Mouse (Mus musculus) neural tube, embryonic 12.5 days (tissue): ENCODE measurements around the gene Relb. TPM values are rescaled to one million over a fixed set of nuclear protein-coding genes. Genes with fewer than 3 reads are reported as not detected.

Experiments used
- ATAC-seq: fragments of 200-750 bp; cut with Nextera tagmentation; 2 replicates; pipeline ENCODE4 v1.8.0; 2017; ENCODE audit warnings: low read depth, mild to moderate bottlenecking, moderate TSS enrichment, moderate library complexity; ENCODE audit not compliant: low FRiP score
- H3K27ac ChIP-seq: fragments of 300-500 bp; sonication (generic); 2 replicates; pipeline ENCODE4 v1.5.1; 2016
- H3K27me3 ChIP-seq: fragments of 300-500 bp; sonication (generic); replicated peaks from 2 replicates; pipeline ENCODE4 v1.6.1; 2016; ENCODE audit warnings: mild to moderate bottlenecking
- H3K36me3 ChIP-seq: fragments of 300-500 bp; sonication (generic); 2 replicates; pipeline ENCODE4 v1.6.1; 2016; ENCODE audit warnings: mild to moderate bottlenecking
- H3K4me1 ChIP-seq: fragments of 300-500 bp; sonication (generic); 2 replicates; pipeline ENCODE4 v1.6.1; 2016
- H3K4me2 ChIP-seq: fragments of 300-500 bp; sonication (generic); replicated peaks from 2 replicates; pipeline ENCODE4 v1.6.1; 2016; ENCODE audit warnings: mild to moderate bottlenecking
- H3K4me3 ChIP-seq: fragments of 300-500 bp; sonication (generic); 2 replicates; pipeline ENCODE4 v1.5.1; 2016
- H3K9ac ChIP-seq: fragments of 300-500 bp; sonication (generic); 2 replicates; pipeline ENCODE4 v1.6.1; 2016; ENCODE audit warnings: mild to moderate bottlenecking
- H3K9me3 ChIP-seq: fragments of 300-500 bp; sonication (generic); 2 replicates; pipeline ENCODE4 v1.6.1; 2016; ENCODE audit warnings: mild to moderate bottlenecking
- WGBS: fragments of 180-500 bp; shearing (Covaris S2); methylation state at CpG from one replicate; pipeline ENCODE4 v1.1.7; 2016; 5-methylcytosine and 5-hydroxymethylcytosine counted together
- polyA plus RNA-seq: library from polyadenylated mRNA; unstranded; fragments of >200 nt; fragmentation: Nextera tagmentation; extraction: Ambion mirVana; gene quantifications from 2 replicates; pipeline ENCODE4 v1.2.1, GENCODE M21; 2016

The Relb gene
- polyA plus RNA-seq, 1 experiment from 2014 or later = 5.8 TPM

DNA sequence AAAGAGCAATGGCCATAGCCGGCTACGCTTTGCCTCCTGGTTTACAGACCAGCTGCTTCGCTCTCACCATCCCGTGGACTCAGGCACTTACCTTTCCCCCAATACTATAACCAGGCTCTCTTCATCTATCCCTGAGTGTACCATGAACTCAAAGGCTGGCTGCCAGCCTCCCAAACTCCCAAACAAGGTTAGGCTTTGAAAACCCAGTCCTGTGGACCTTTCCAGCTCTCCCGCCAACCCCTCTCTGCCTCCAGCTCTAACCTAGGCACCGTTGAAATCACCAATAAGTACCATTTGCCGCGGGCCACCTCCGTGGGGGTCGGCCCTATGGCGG, 67.8 kb downstream of the Relb start:
- peak overlapping the region; percentile 80 for H3K4me3 ChIP-seq
- WGBS = 2% methylated on average over 11 of the region's 11 CpGs
- H3K9ac ChIP-seq = peak overlapping the region; percentile 92
- no peak for ATAC-seq
- peak overlapping the region; percentile 63; the same call in 1 of the 2 replicates for H3K27ac ChIP-seq
- peaks cover 35% of the 10 kb centered on the region for H3K36me3 ChIP-seq
- peaks cover 40% of the 10 kb centered on the region for H3K4me1 ChIP-seq
- H3K27me3 ChIP-seq = no peaks in the 10 kb centered on the region
- H3K9me3 ChIP-seq = peaks cover 4% of the 10 kb centered on the region; the same call in 1 of the 2 replicates
- H3K4me2 ChIP-seq = peak overlapping the region; percentile 99

DNA sequence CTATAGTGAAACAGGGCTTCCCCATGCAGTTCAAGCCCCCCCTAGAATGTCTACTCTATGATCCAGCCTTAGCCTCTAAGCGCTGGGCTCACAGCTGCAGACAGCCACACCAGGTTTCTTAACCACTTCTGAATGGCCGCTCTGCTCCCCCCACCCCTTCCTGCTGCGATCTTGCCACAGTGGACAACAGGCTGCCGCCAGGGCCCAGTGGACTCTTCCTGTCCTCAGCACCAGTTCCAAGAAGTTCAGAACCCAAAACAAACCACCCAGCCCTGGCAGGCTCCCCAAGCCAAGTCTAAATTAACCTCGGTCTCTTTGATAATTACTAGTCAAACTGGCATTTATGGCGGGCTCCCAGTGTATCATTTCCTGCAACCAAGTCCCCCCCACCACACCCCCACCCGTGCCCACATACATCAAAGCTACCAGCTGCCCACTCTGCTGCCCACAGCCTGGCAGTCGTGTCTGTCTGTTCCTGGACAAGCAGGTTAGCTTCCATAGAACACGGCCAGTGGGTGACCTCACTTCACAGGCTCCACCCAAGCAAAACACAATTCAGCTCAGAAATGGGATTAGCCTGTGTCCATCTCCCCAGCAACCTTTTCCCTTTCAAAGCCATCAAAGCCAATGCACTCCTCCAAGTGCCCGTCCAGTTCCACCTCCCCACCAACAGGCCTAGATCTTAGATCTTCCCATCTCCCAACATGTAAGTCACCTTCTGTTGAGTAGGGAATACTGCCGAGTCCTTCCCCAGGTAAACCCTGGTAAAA, 68.6 kb downstream of the Relb start:
- 27% methylated on average over 11 of the region's 11 CpGs for WGBS
- H3K9me3 ChIP-seq = peaks cover 4% of the 10 kb centered on the region; the same call in 1 of the 2 replicates
- no peak overlapping the region for H3K27ac ChIP-seq
- peaks cover 40% of the 10 kb centered on the region for H3K4me1 ChIP-seq
- H3K36me3 ChIP-seq = peaks cover 32% of the 10 kb centered on the region
- ATAC-seq = no peak
- peak overlapping the region; percentile 92 for H3K9ac ChIP-seq
- H3K27me3 ChIP-seq = no peaks in the 10 kb centered on the region
- H3K4me2 ChIP-seq = peak overlapping the region; percentile 99
- H3K4me3 ChIP-seq = peak overlapping the region; percentile 80

DNA sequence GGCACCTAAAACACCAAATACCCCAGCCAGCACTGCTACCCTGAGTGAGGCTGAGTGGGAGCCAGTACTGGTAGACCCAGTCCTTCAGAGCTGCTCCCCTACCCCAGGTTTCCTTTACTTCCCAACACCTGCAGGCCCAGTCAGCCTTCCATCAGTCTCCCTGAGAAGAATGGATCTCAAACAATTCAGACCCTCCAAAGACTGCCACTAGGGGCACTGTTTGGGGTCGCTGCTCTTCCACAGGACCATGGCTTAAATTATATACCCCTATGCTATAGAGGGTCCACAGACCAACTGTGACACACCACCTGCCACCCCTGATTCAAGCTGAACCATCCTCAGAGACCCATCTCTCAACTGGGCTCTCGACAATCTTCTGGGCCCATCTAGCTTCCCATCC, 70.3 kb downstream of the Relb start:
- H3K4me2 ChIP-seq = peak overlapping the region; percentile 99
- no peaks in the 10 kb centered on the region for H3K9me3 ChIP-seq
- H3K9ac ChIP-seq = peak overlapping the region; percentile 29; the same call in 1 of the 2 replicates
- H3K4me3 ChIP-seq = no peak overlapping the region
- 35% methylated on average over 2 of the region's 2 CpGs for WGBS
- no peaks in the 10 kb centered on the region for H3K27me3 ChIP-seq
- ATAC-seq = no peak
- peaks cover 28% of the 10 kb centered on the region for H3K36me3 ChIP-seq
- H3K27ac ChIP-seq = no peak overlapping the region
- H3K4me1 ChIP-seq = peaks cover 48% of the 10 kb centered on the region

DNA sequence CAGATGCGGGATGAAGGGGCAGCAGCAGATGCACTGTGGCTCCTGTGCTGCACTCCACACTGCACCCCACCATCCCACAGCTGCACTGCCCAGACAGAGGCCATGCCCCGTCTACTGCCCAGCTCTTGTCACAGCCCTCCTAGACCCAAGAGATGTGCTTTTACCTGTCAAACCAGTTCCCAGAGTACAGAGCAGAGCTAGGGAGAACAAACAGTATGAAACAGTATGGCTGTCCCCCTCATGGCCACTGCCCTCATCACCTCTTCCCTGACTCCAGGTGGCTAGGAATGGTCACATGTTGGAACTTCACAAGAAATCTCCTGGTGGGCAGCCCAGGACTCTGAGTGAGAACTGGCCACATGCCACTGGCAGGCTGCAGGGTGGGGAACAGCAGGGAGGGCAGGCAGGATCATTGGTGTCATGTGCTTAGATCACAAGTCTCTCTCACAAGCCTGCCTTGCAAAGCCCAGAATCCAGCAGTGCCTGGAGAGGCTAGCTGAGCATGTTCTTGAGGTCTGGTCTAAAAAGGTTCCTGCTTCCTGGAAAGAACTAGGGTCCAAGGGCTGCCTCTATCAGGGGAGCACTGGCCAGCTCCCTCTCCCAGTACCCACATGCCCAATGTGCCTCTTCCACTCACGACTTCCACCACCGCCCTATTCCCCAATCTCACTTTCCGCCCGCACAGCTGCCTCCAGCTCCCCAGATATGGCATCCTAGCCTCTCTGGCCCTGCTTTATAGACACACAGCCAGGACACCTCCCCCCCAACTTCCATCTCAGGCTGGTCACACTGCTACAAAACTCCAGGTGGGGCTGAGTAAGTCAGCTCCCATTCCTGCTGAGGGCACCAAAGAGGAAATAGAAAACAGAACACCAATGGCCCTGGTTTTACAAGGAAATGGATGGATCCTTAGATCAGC, 71.0 kb downstream of the Relb start:
- peak overlapping the region; percentile 99; the same call in 1 of the 2 replicates for H3K4me2 ChIP-seq
- no peaks in the 10 kb centered on the region for H3K27me3 ChIP-seq
- 97% methylated on average over 6 of the region's 6 CpGs for WGBS
- peaks cover 50% of the 10 kb centered on the region for H3K4me1 ChIP-seq
- H3K4me3 ChIP-seq = no peak overlapping the region
- peaks cover 35% of the 10 kb centered on the region for H3K36me3 ChIP-seq
- ATAC-seq = no peak
- no peaks in the 10 kb centered on the region for H3K9me3 ChIP-seq
- H3K9ac ChIP-seq = peak overlapping the region; percentile 29; the same call in 1 of the 2 replicates
- H3K27ac ChIP-seq = no peak overlapping the region

DNA sequence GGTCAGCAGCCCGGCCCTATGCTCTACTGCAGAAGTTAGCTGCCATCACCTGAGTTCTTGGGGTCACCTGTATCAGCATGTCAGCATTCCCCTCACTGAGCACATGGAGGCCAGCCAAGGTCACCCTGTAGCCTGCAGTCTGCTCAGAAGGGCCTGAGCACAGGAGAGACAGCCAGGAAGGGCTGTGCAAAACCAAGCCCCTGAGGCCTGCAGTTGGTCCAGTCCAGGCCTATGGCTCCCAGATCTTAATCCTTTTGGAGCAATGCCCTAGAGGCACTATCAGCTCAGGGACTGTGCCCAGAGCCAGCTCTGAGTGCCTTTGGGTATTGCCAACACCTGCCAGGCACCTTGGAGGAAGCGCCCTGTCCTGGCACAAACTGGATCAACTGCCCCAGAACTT, 72.2 kb downstream of the Relb start:
- H3K9ac ChIP-seq = no peak overlapping the region
- no peak overlapping the region for H3K4me3 ChIP-seq
- H3K4me2 ChIP-seq = no peak overlapping the region
- ATAC-seq = no peak
- H3K4me1 ChIP-seq = peaks cover 57% of the 10 kb centered on the region
- WGBS = 91% methylated on average over 2 of the region's 2 CpGs
- peaks cover 41% of the 10 kb centered on the region for H3K36me3 ChIP-seq
- H3K9me3 ChIP-seq = no peaks in the 10 kb centered on the region
- H3K27ac ChIP-seq = no peak overlapping the region
- no peaks in the 10 kb centered on the region for H3K27me3 ChIP-seq

Other genes with a start within 250 kb of the Relb start
- 24.0 and 27.5 TPM in 2 replicates for gene Ercc2, start 247.4 kb downstream of the Relb start, polyA plus RNA-seq
- 3.9 and 6.4 TPM in 2 replicates for gene Klc3, start 225.3 kb downstream of the Relb start, polyA plus RNA-seq
- gene Ckm, start 224.7 kb downstream of the Relb start, polyA plus RNA-seq = 0.20 and 0.35 TPM in 2 replicates
- gene Mark4, start 170.6 kb downstream of the Relb start, polyA plus RNA-seq = 19.9 and 21.7 TPM in 2 replicates
- 1.2 and 1.6 TPM in 2 replicates for gene Exoc3l2, start 166.1 kb downstream of the Relb start, polyA plus RNA-seq
- gene Bloc1s3, start 121.1 kb downstream of the Relb start, polyA plus RNA-seq = 4.6 and 5.7 TPM in 2 replicates
- 50.6 and 51.0 TPM in 2 replicates for gene Trappc6a, start 121.0 kb downstream of the Relb start, polyA plus RNA-seq
- gene Nkpd1, start 111.6 kb downstream of the Relb start, polyA plus RNA-seq = 0.11 and 0.19 TPM in 2 replicates
- gene Ppp1r37, start 66.4 kb downstream of the Relb start, polyA plus RNA-seq = 44.3 and 48.8 TPM in 2 replicates
- gene Zfp296, start 52.2 kb downstream of the Relb start, polyA plus RNA-seq = 0.30 TPM in 1 of 2 replicates, not detected in the other
- 140 and 145 TPM in 2 replicates for gene Gemin7, start 51.8 kb downstream of the Relb start, polyA plus RNA-seq
- gene Clasrp, start 25.0 kb downstream of the Relb start, polyA plus RNA-seq = 70.1 and 79.0 TPM in 2 replicates
- gene Clptm1, start 35.6 kb upstream of the Relb start, polyA plus RNA-seq = 104 and 112 TPM in 2 replicates
- 1.0 and 1.7 TPM in 2 replicates for gene Apoc2, start 48.5 kb upstream of the Relb start, polyA plus RNA-seq
- gene Gm44805, start 52.0 kb upstream of the Relb start, polyA plus RNA-seq = not detected in 2 replicates
- gene Apoc4, start 52.0 kb upstream of the Relb start, polyA plus RNA-seq = not detected in 2 replicates
- gene Apoc1, start 63.2 kb upstream of the Relb start, polyA plus RNA-seq = 4.9 and 7.2 TPM in 2 replicates
- gene Apoe, start 69.8 kb upstream of the Relb start, polyA plus RNA-seq = 204 and 207 TPM in 2 replicates
- 159 and 165 TPM in 2 replicates for gene Tomm40, start 86.0 kb upstream of the Relb start, polyA plus RNA-seq
- gene Nectin2, start 121.0 kb upstream of the Relb start, polyA plus RNA-seq = 63.5 and 64.4 TPM in 2 replicates
- gene Bcam, start 141.6 kb upstream of the Relb start, polyA plus RNA-seq = 15.1 and 15.4 TPM in 2 replicates
- gene Cblc, start 167.4 kb upstream of the Relb start, polyA plus RNA-seq = 0.73 and 0.87 TPM in 2 replicates
- 1.0 and 2.1 TPM in 2 replicates for gene Bcl3, start 193.3 kb upstream of the Relb start, polyA plus RNA-seq
- gene Gm19345, start 222.6 kb upstream of the Relb start, polyA plus RNA-seq = 1.4 and 1.7 TPM in 2 replicates
- gene Ceacam16, start 231.9 kb upstream of the Relb start, polyA plus RNA-seq = not detected in 2 replicates